Mouse (Mus musculus): Measurements from ENCODE around the gene Gtf2ird2. TPM values are rescaled to one million over a fixed set of nuclear protein-coding genes. Genes with fewer than 3 reads are reported as not detected.

The Gtf2ird2 gene
- polyA plus RNA-seq, 1 experiment from 2014 or later: 15.7 TPM

Other genes starting within 250 kb of the Gtf2ird2 start
- 25.8 and 27.2 TPM in 2 replicates for gene Castor2, start 84.3 kb upstream of the Gtf2ird2 start, polyA plus RNA-seq (2015; fragmentation: Nextera tagmentation; extraction: Ambion mirVana)
- gene Rcc1l, start 7.2 kb upstream of the Gtf2ird2 start, polyA plus RNA-seq (2015; fragmentation: Nextera tagmentation; extraction: Ambion mirVana): 18.4 and 20.8 TPM in 2 replicates
- gene Ncf1, start 45.6 kb downstream of the Gtf2ird2 start, polyA plus RNA-seq (2015; fragmentation: Nextera tagmentation; extraction: Ambion mirVana): 1.6 and 2.3 TPM in 2 replicates
- 190 and 191 TPM in 2 replicates for gene Gtf2i, start 130.7 kb downstream of the Gtf2ird2 start, polyA plus RNA-seq (2015; fragmentation: Nextera tagmentation; extraction: Ambion mirVana)